8 mouse cellular contexts compared by ENCODE assay signal in the genomic region with DNA sequence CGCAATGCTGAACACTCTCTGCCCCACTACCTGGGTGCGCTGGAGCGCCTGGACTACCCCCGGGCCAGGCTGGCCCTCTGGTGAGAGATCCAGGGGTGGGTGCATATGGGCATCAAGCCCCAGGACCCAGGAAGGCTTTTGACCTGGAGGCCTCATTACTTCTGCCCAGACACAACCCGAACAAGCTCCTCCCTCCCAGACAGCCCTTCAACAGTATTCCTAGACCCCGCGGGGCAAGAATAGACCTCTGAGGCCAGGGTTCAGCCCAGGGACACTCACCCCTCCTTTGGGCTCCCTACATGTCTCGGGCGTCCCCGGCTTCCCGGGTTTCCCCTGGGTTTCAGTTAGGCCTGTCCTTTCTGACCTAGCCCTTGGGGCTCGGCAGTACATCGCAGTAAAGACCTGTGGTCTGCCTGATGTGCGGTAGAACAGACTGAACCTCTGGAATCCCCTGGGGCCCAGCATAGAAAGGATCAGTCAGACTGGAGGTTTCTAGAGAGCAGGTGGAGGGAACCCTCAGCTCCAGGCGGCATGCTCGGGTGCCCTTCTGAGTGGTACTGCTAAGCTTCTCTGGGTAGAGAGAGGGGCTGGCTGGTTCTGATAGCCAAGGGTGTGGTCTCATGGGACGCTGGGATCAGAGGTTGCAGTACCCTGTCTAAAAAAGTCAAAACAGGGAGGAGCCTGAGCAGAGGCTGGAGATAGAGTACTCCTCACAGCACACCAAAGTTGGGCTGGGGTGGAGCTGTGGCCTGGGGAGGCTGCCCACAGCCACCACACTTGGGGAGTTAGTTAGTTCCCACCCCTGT. TPM values are rescaled to one million over a fixed set of nuclear protein-coding genes. Genes with fewer than 3 reads are reported as not detected.
A peak's percentile ranks its signal among the peaks of the same experiment; 100 is the strongest.
DNase-seq lines count a peak whose midpoint lies in the region; ATAC-seq lines count a peak whose summit lies in the region.

No protein-coding gene starts in this region.

- WGBS in kidney, embryonic 15.5 days, result 2% methylated on average over 17 of the region's 17 CpGs
- WGBS in intestine, embryonic 15.5 days, result 5% methylated on average over 17 of the region's 17 CpGs
- WGBS in stomach, embryonic 15.5 days, result 4% methylated on average over 17 of the region's 17 CpGs

- H3K9ac ChIP-seq in kidney, embryonic 15.5 days, result peak overlapping the region; percentile 52
- peak overlapping the region; percentile 63 for H3K9ac ChIP-seq in intestine, embryonic 15.5 days
- H3K9ac ChIP-seq in stomach, embryonic 15.5 days, result peak overlapping the region; percentile 57

- DNase-seq in kidney, adult 11 months, result no peak
- DNase-seq in gastrocnemius, postnatal 36 days, result peak; percentile 23 to 37

- H3K27ac ChIP-seq in kidney, embryonic 15.5 days, result peak overlapping the region; percentile 87; the same call in 1 of the 2 replicates
- H3K27ac ChIP-seq in brown adipose tissue, adult 24 weeks (replicated peaks; ENCODE audit: low read depth, low read length), result no peak overlapping the region
- peak overlapping the region; percentile 77 for H3K27ac ChIP-seq in intestine, embryonic 15.5 days
- H3K27ac ChIP-seq in stomach, embryonic 15.5 days, result peak overlapping the region; percentile 81

- no peaks in the 10 kb centered on the region for H3K9me3 ChIP-seq in kidney, embryonic 15.5 days (replicated peaks)
- H3K9me3 ChIP-seq in intestine, embryonic 15.5 days, result no peaks in the 10 kb centered on the region
- H3K9me3 ChIP-seq in stomach, embryonic 15.5 days, result no peaks in the 10 kb centered on the region

- no peaks in the 10 kb centered on the region for H3K27me3 ChIP-seq in kidney, embryonic 15.5 days
- H3K27me3 ChIP-seq in intestine, embryonic 15.5 days (replicated peaks), result no peaks in the 10 kb centered on the region
- H3K27me3 ChIP-seq in stomach, embryonic 15.5 days (replicated peaks), result no peaks in the 10 kb centered on the region

- peaks cover 25% of the 10 kb centered on the region for H3K4me1 ChIP-seq in kidney, embryonic 15.5 days
- H3K4me1 ChIP-seq in brown adipose tissue, adult 24 weeks (ENCODE audit: control insufficient read depth, insufficient read depth, insufficient read length, low read length), result no peaks in the 10 kb centered on the region
- H3K4me1 ChIP-seq in intestine, embryonic 15.5 days (replicated peaks), result peaks cover 9% of the 10 kb centered on the region
- H3K4me1 ChIP-seq in stomach, embryonic 15.5 days, result peaks cover 7% of the 10 kb centered on the region; the same call in 1 of the 2 replicates

- ATAC-seq in kidney, embryonic 15.5 days (replicated peaks; ENCODE audit: low FRiP score), result peak; percentile 72
- peak; percentile 69 for ATAC-seq in intestine, embryonic 15.5 days
- peak; percentile 90 for ATAC-seq in megakaryocyte-erythroid progenitor cell, adult 5-6 weeks (replicated peaks; ENCODE audit: low FRiP score, low TSS enrichment, poor library complexity, severe bottlenecking)
- peak; percentile 83 for ATAC-seq in stomach, embryonic 15.5 days (ENCODE audit: insufficient read depth, low FRiP score, low read depth)
- no peak for ATAC-seq in frontal cortex, adult (ENCODE audit: low TSS enrichment)

- intact Hi-C loops in gastrocnemius, postnatal 36 days (cut with DNase I), result no loop called here

- no peaks in the 10 kb centered on the region for H3K36me3 ChIP-seq in kidney, embryonic 15.5 days
- 0 out of 2 replicates have a peak, but pooled peaks cover 4% of the 10 kb centered on the region for H3K36me3 ChIP-seq in intestine, embryonic 15.5 days
- H3K36me3 ChIP-seq in stomach, embryonic 15.5 days, result no peaks in the 10 kb centered on the region

- peak overlapping the region; percentile 97 for H3K4me2 ChIP-seq in kidney, embryonic 15.5 days
- H3K4me2 ChIP-seq in intestine, embryonic 15.5 days (replicated peaks), result peak overlapping the region; percentile 97
- peak overlapping the region; percentile 98 for H3K4me2 ChIP-seq in stomach, embryonic 15.5 days

- H3K4me3 ChIP-seq in kidney, embryonic 15.5 days (replicated peaks), result peak overlapping the region; percentile 60
- peak overlapping the region; percentile 59 for H3K4me3 ChIP-seq in brown adipose tissue, adult 24 weeks (ENCODE audit: insufficient read depth, low read depth, low read length)
- H3K4me3 ChIP-seq in intestine, embryonic 15.5 days (replicated peaks), result peak overlapping the region; percentile 61
- peak overlapping the region; percentile 64 for H3K4me3 ChIP-seq in stomach, embryonic 15.5 days (replicated peaks)

RNA-seq across cellular contexts. Expression of a gene that starts 0.9 kb away (rescaled TPM):
- 19.4 and 21.5 TPM in 2 replicates for polyA plus RNA-seq in kidney, embryonic 15.5 days (2015; fragmentation: Nextera tagmentation; extraction: Ambion mirVana)
- 3.1 and 3.5 TPM in 2 replicates for polyA plus RNA-seq in brown adipose tissue, adult 24 weeks (2012; ENCODE audit: insufficient read depth, insufficient read length, missing spikeins)
- total RNA-seq in gastrocnemius, postnatal 36 days (2021), result 1 to 10 TPM; 5.4 to 5.7 TPM
- polyA plus RNA-seq in intestine, embryonic 15.5 days (2015; fragmentation: Nextera tagmentation; extraction: Ambion mirVana), result 23.7 and 24.2 TPM in 2 replicates
- 46.4 and 54.8 TPM in 2 replicates for total RNA-seq in megakaryocyte-erythroid progenitor cell, adult 5-6 weeks (2014; fragmentation: Nextera tagmentation)
- 13.8 and 22.0 TPM in 2 replicates for total RNA-seq in megakaryocyte-erythroid progenitor cell, adult 5-6 weeks (2017)
- 28.5 and 29.4 TPM in 2 replicates for polyA plus RNA-seq in stomach, embryonic 15.5 days (2015; fragmentation: Nextera tagmentation; extraction: Ambion mirVana)

RNA-seq across cellular contexts. Expression of a gene that starts 19.2 kb away (rescaled TPM):
- 72.9 and 81.5 TPM in 2 replicates for polyA plus RNA-seq in kidney, embryonic 15.5 days (2015; fragmentation: Nextera tagmentation; extraction: Ambion mirVana)
- 7.4 and 13.7 TPM in 2 replicates for polyA plus RNA-seq in brown adipose tissue, adult 24 weeks (2012; ENCODE audit: insufficient read depth, insufficient read length, missing spikeins)
- 10 to 100 TPM; 10.2 to 11.1 TPM for total RNA-seq in gastrocnemius, postnatal 36 days (2021)
- polyA plus RNA-seq in intestine, embryonic 15.5 days (2015; fragmentation: Nextera tagmentation; extraction: Ambion mirVana), result 43.0 and 44.9 TPM in 2 replicates
- 78.3 and 82.5 TPM in 2 replicates for total RNA-seq in megakaryocyte-erythroid progenitor cell, adult 5-6 weeks (2014; fragmentation: Nextera tagmentation)
- 70.1 and 83.6 TPM in 2 replicates for total RNA-seq in megakaryocyte-erythroid progenitor cell, adult 5-6 weeks (2017)
- polyA plus RNA-seq in stomach, embryonic 15.5 days (2015; fragmentation: Nextera tagmentation; extraction: Ambion mirVana), result 53.6 and 53.8 TPM in 2 replicates

RNA-seq across cellular contexts. Expression of a gene that starts 50.0 kb away (rescaled TPM):
- polyA plus RNA-seq in kidney, embryonic 15.5 days (2015; fragmentation: Nextera tagmentation; extraction: Ambion mirVana), result 30.0 and 30.1 TPM in 2 replicates
- 15.8 and 34.2 TPM in 2 replicates for polyA plus RNA-seq in brown adipose tissue, adult 24 weeks (2012; ENCODE audit: insufficient read depth, insufficient read length, missing spikeins)
- 10 to 100 TPM; 24.0 to 29.2 TPM for total RNA-seq in gastrocnemius, postnatal 36 days (2021)
- polyA plus RNA-seq in intestine, embryonic 15.5 days (2015; fragmentation: Nextera tagmentation; extraction: Ambion mirVana), result 23.8 and 26.4 TPM in 2 replicates
- total RNA-seq in megakaryocyte-erythroid progenitor cell, adult 5-6 weeks (2014; fragmentation: Nextera tagmentation), result 14.4 and 32.5 TPM in 2 replicates
- total RNA-seq in megakaryocyte-erythroid progenitor cell, adult 5-6 weeks (2017), result 15.8 and 24.9 TPM in 2 replicates
- polyA plus RNA-seq in stomach, embryonic 15.5 days (2015; fragmentation: Nextera tagmentation; extraction: Ambion mirVana), result 19.1 and 20.0 TPM in 2 replicates
